Mouse (Mus musculus) stomach, postnatal 0 days (tissue): Measurements from ENCODE around the gene Csgalnact2. TPM values are rescaled to one million over a fixed set of nuclear protein-coding genes. Genes with fewer than 3 reads are reported as not detected.

Source experiments
- ATAC-seq: fragments of 200-750 bp; cut with Nextera tagmentation; 2 replicates; pipeline ENCODE4 v1.8.0; 2017; ENCODE audit not compliant: low FRiP score, low TSS enrichment
- DNase-seq: peaks from one replicate; pipeline ENCODE4 v3.0.0-alpha.2; 2016; ENCODE audit warnings: low spot score
- H3K27ac ChIP-seq: fragments of 300-500 bp; sonication (generic); replicated peaks from 2 replicates; pipeline ENCODE4 v1.5.1; 2014; ENCODE audit warnings: mild to moderate bottlenecking, control low read depth
- H3K27me3 ChIP-seq: fragments of 300-500 bp; sonication (generic); 2 replicates; pipeline ENCODE4 v1.6.1; 2014; ENCODE audit warnings: low read length; ENCODE audit not compliant: control insufficient read depth, insufficient read depth
- H3K36me3 ChIP-seq: fragments of 300-500 bp; sonication (generic); 2 replicates; pipeline ENCODE4 v1.6.1; 2014; ENCODE audit warnings: low read length, mixed read lengths; ENCODE audit not compliant: control insufficient read depth, insufficient read depth
- H3K4me1 ChIP-seq: fragments of 300-500 bp; sonication (generic); replicated peaks from 2 replicates; pipeline ENCODE4 v1.6.1; 2014; ENCODE audit warnings: antibody characterized with exemption; ENCODE audit not compliant: control insufficient read depth, insufficient read depth
- H3K4me2 ChIP-seq: fragments of 300-500 bp; sonication (generic); replicated peaks from 2 replicates; pipeline ENCODE4 v1.6.1; 2014; ENCODE audit warnings: low read depth, mild to moderate bottlenecking, control low read depth, moderate library complexity
- H3K4me3 ChIP-seq: fragments of 300-500 bp; sonication (generic); 2 replicates; pipeline ENCODE4 v1.5.1; 2014; ENCODE audit warnings: low read depth, low read length, control low read depth
- H3K9ac ChIP-seq: fragments of 300-500 bp; sonication (generic); 2 replicates; pipeline ENCODE4 v1.6.1; 2014; ENCODE audit warnings: mild to moderate bottlenecking, low read length, control low read depth, mixed read lengths
- H3K9me3 ChIP-seq: fragments of 300-500 bp; sonication (generic); 2 replicates; pipeline ENCODE4 v1.6.1; 2016; ENCODE audit warnings: low read length; ENCODE audit not compliant: control insufficient read depth
- CTCF ChIP-seq: IDR thresholded peaks from 2 replicates; pipeline ENCODE4 v1.5.1; 2016; ENCODE audit warnings: antibody characterized with exemption, low read depth, mild to moderate bottlenecking, moderate library complexity
- EP300 ChIP-seq: optimal IDR thresholded peaks from 2 replicates; pipeline ENCODE3; 2016; ENCODE audit warnings: antibody characterized with exemption
- WGBS: fragments of 180-500 bp; shearing (Covaris S2); extraction: QIAGEN DNeasy Blood & Tissue Kit; methylation state at CpG from one replicate; pipeline ENCODE4 v1.1.7; 2014; 5-methylcytosine and 5-hydroxymethylcytosine counted together
- polyA plus RNA-seq: library from polyadenylated mRNA; unstranded; fragments of >200 nt; fragmentation: Nextera tagmentation; extraction: Ambion mirVana; gene quantifications from 2 replicates; pipeline ENCODE4 v1.2.1, GENCODE M21; 2015

Gene Csgalnact2
- polyA plus RNA-seq, 1 experiment from 2014 or later: 10.5 TPM

GRCm38 (mm10) chr6:118082384-118082783, 56.6 kb downstream of the Csgalnact2 start:
- no peaks in the 10 kb centered on the region for H3K9me3 ChIP-seq
- WGBS: 80% methylated on average over 3 of the region's 3 CpGs
- no peaks in the 10 kb centered on the region for H3K27me3 ChIP-seq
- no peaks in the 10 kb centered on the region for H3K4me1 ChIP-seq
- no peak overlapping the region for H3K4me3 ChIP-seq
- no peaks in the 10 kb centered on the region for H3K36me3 ChIP-seq
- H3K27ac ChIP-seq: no peak overlapping the region
- TF ChIP-seq CTCF: no peak
- no peak for TF ChIP-seq EP300
- H3K4me2 ChIP-seq: no peak overlapping the region
- DNase-seq (no peak), ATAC-seq (no peak)
- H3K9ac ChIP-seq: no peak overlapping the region

DNA sequence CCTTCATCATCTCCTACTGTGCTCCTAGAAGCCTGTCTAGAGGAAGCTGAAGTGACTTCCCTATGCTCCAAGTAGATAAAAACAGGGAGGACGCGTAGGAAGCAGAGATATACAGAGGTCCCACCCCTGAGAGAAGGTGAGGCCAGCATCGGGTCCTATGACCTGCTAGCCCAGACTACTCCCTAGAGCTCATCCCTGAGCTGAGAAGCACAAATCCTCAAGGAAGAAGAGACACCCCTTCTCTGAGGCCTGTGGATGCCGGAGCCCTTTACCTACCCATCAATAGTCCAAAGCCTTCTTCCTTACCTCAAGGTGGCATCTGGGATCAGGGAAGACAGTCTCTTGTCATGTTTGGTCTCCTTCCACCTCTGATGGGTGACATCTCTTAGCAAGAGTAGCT, 58.2 kb downstream of the Csgalnact2 start:
- 88% methylated on average over 4 of the region's 4 CpGs for WGBS
- H3K27me3 ChIP-seq: no peaks in the 10 kb centered on the region
- ATAC-seq: no peak

GRCm38 (mm10) chr6:118079762-118080465, 59.0 kb downstream of the Csgalnact2 start:
- Histone ChIP-seq H3K4me1 (no peaks in the 10 kb centered on the region), H3K9me3 (no peaks in the 10 kb centered on the region), H3K27me3 (no peaks in the 10 kb centered on the region), H3K4me2 (no peak overlapping the region), H3K27ac (no peak overlapping the region), H3K9ac (no peak overlapping the region), H3K36me3 (no peaks in the 10 kb centered on the region), H3K4me3 (no peak overlapping the region)
- ATAC-seq (no peak), DNase-seq (no peak)
- WGBS: 57% methylated on average over 10 of the region's 10 CpGs
- TF ChIP-seq EP300 (no peak), CTCF (no peak)

More for the DNA sequence above, 58.2 kb downstream of the Csgalnact2 start:
- no peak overlapping the region for H3K4me3 ChIP-seq
- peak; percentile 10 for DNase-seq
- H3K4me2 ChIP-seq: no peak overlapping the region
- H3K27ac ChIP-seq: no peak overlapping the region
- H3K9ac ChIP-seq: no peak overlapping the region
- H3K9me3 ChIP-seq: no peaks in the 10 kb centered on the region
- H3K36me3 ChIP-seq: no peaks in the 10 kb centered on the region
- H3K4me1 ChIP-seq: no peaks in the 10 kb centered on the region
- no peak for TF ChIP-seq CTCF

GRCm38 (mm10) chr6:118079292-118079691, 59.6 kb downstream of the Csgalnact2 start:
- DNase-seq: peak; percentile 7
- Histone ChIP-seq H3K4me3 (no peak overlapping the region), H3K4me1 (no peaks in the 10 kb centered on the region; the same call in 1 of the 2 replicates), H3K27ac (no peak overlapping the region), H3K4me2 (no peak overlapping the region), H3K27me3 (no peaks in the 10 kb centered on the region), H3K9me3 (no peaks in the 10 kb centered on the region), H3K9ac (no peak overlapping the region), H3K36me3 (no peaks in the 10 kb centered on the region)
- TF ChIP-seq CTCF (no peak), EP300 (no peak)
- WGBS: 70% methylated on average over 3 of the region's 3 CpGs
- ATAC-seq: no peak

GRCm38 (mm10) chr6:118078751-118079150, 60.2 kb downstream of the Csgalnact2 start:
- no peaks in the 10 kb centered on the region for H3K27me3 ChIP-seq
- no peak overlapping the region for H3K9ac ChIP-seq
- H3K36me3 ChIP-seq: no peaks in the 10 kb centered on the region
- DNase-seq (peak; percentile 7), ATAC-seq (no peak)
- WGBS: 65% methylated on average over 10 of the region's 10 CpGs
- H3K9me3 ChIP-seq: no peaks in the 10 kb centered on the region
- TF ChIP-seq CTCF: no peak
- TF ChIP-seq EP300: no peak
- no peak overlapping the region for H3K4me3 ChIP-seq
- no peaks in the 10 kb centered on the region; the same call in 1 of the 2 replicates for H3K4me1 ChIP-seq
- no peak overlapping the region for H3K27ac ChIP-seq
- no peak overlapping the region for H3K4me2 ChIP-seq

DNA sequence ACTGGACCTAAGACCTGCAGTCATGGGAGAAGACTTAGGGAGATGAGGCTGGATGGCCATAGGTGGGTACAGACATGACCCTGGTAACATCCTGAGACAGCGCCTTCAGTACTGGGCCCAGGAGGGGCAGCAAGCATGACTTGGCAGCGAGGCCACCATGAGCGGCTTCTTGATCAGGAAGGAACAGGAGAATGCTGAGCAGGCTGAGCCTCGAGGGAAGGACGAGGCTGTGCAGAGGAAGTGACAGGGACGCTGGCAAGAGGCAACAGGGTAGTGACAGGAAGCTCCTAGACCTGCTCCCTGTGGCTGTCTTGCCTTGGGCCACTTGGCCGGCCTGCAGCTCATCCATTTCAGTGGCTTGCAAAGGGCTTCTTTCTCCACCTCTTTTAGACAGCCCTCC, 61.5 kb downstream of the Csgalnact2 start:
- no peak overlapping the region for H3K4me3 ChIP-seq
- no peaks in the 10 kb centered on the region for H3K9me3 ChIP-seq
- H3K27me3 ChIP-seq: no peaks in the 10 kb centered on the region
- TF ChIP-seq CTCF: no peak
- TF ChIP-seq EP300: no peak
- H3K4me1 ChIP-seq: no peaks in the 10 kb centered on the region; the same call in 1 of the 2 replicates
- no peaks in the 10 kb centered on the region for H3K36me3 ChIP-seq
- no peak for DNase-seq
- no peak for ATAC-seq
- H3K27ac ChIP-seq: no peak overlapping the region
- WGBS: 76% methylated on average over 7 of the region's 7 CpGs
- H3K4me2 ChIP-seq: no peak overlapping the region
- H3K9ac ChIP-seq: no peak overlapping the region
